In genomic region chr3:37810763-37811162, GRCm38 (mm10) we compare ENCODE assay signal across 24 mouse cellular contexts.
"Had no signal": no experiment of that assay in that cellular context is flagged by ENCODE, and none has a peak within 500 bp of the region (broad histone marks: within the 10 kb centered on the region; RNA-seq: fewer than 3 reads in every experiment).

No protein-coding gene starts in this region.

- H3K27me3 ChIP-seq: heart, embryonic 13.5 days; heart, embryonic 15.5 days; hindbrain, embryonic 13.5 days; hindbrain, embryonic 15.5 days; kidney, embryonic 15.5 days; limb, embryonic 13.5 days; limb, embryonic 15.5 days; liver, embryonic 12.5 days had no signal

- H3K36me3 ChIP-seq: heart, embryonic 13.5 days; heart, embryonic 15.5 days; hindbrain, embryonic 13.5 days; hindbrain, embryonic 15.5 days; kidney, embryonic 15.5 days; limb, embryonic 13.5 days; limb, embryonic 15.5 days; liver, embryonic 12.5 days had no signal

- DNase-seq: forebrain, postnatal 0 days; gastrocnemius, postnatal 14 days; gastrocnemius, postnatal 36 days; kidney, adult 11 months; kidney, adult 2 months; kidney, adult 9 months; kidney, postnatal 14 days; kidney, postnatal 36 days; layer of hippocampus, adult 9-11 months; layer of hippocampus, postnatal 36 days; left cerebral cortex, postnatal 4 days; lung, adult 18-20 months had no signal

- H3K9ac ChIP-seq: forebrain, postnatal 0 days; heart, embryonic 13.5 days; heart, embryonic 15.5 days; hindbrain, embryonic 13.5 days; hindbrain, embryonic 15.5 days; kidney, embryonic 15.5 days; limb, embryonic 13.5 days; limb, embryonic 15.5 days; liver, embryonic 12.5 days; liver, embryonic 14.5 days had no signal

- H3K27ac ChIP-seq: heart, embryonic 13.5 days; heart, embryonic 15.5 days; hindbrain, embryonic 13.5 days; hindbrain, embryonic 15.5 days; hindbrain, postnatal 0 days; kidney, embryonic 15.5 days; kidney, postnatal 0 days; limb, embryonic 13.5 days; limb, embryonic 15.5 days; liver, embryonic 12.5 days; liver, embryonic 14.5 days had no signal

- H3K4me1 ChIP-seq: heart, embryonic 13.5 days; heart, embryonic 15.5 days; hindbrain, embryonic 13.5 days; hindbrain, embryonic 15.5 days; liver, embryonic 12.5 days had no signal

- H3K4me2 ChIP-seq: heart, embryonic 13.5 days; heart, embryonic 15.5 days; hindbrain, embryonic 13.5 days; hindbrain, embryonic 15.5 days; kidney, embryonic 15.5 days; limb, embryonic 13.5 days; limb, embryonic 15.5 days; liver, embryonic 12.5 days had no signal

- H3K4me3 ChIP-seq: heart, embryonic 13.5 days; heart, embryonic 15.5 days; hindbrain, embryonic 13.5 days; hindbrain, embryonic 15.5 days; kidney, embryonic 15.5 days; limb, embryonic 13.5 days; limb, embryonic 15.5 days; liver, embryonic 12.5 days had no signal

- H3K9me3 ChIP-seq: heart, embryonic 15.5 days; kidney, embryonic 15.5 days; limb, embryonic 15.5 days; liver, embryonic 12.5 days had no signal

- ATAC-seq: forebrain, postnatal 0 days; hindbrain, postnatal 0 days; intestine, embryonic 16.5 days; liver, embryonic 12.5 days had no signal
